Mouse (Mus musculus) testis, adult 2 months (tissue): ENCODE data around the gene Rnf114.

Experiments
- CTCF ChIP-seq: fragments of 200-500 bp; IDR thresholded peaks from 2 replicates; pipeline ENCODE4 v1.5.1; 2012; ENCODE audit warnings: low read depth, mild to moderate bottlenecking, inconsistent platforms, low read length, moderate library complexity; ENCODE audit not compliant: control insufficient read depth, insufficient read depth, insufficient replicate concordance
- POLR2A ChIP-seq: fragments of 200-500 bp; IDR thresholded peaks from 2 replicates; pipeline ENCODE4 v1.6.1; 2012; ENCODE audit warnings: low read depth, mild to moderate bottlenecking, inconsistent platforms, low read length, moderate library complexity; ENCODE audit not compliant: control insufficient read depth

DNA sequence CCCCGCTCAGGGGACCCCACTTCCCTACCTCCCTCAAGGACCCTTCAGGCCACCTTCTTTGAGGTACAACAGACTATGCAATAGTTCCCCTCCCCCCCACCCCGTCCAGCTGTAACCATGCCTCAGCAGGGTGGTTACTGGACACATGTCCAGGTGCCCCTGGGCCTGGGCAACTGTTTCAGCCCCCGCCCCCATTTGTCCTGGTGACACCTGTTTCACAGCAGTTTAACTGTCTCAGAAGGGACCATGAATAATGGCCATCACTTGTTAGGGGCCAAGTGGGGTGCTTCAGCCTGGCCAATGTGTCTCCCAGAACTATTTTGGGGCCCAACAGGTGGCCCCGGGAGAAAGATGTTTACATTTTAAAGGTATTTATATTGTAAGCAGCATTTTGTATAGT lies 49.9 kb downstream of the Rnf114 start:
- no peak for TF ChIP-seq POLR2A
- TF ChIP-seq CTCF = no peak
